Mouse (Mus musculus): ENCODE measurements at regions not wholly inside any gene's neighbourhood (a gene's known extent, or its start where the extent isn't known, plus 50 kb on each side); places are given as distances from the start of the nearest gene placed in this dataset.

- no peak for DNase-seq (ENCODE audit: low spot score in 2 of 2)
Measured at GRCm38 (mm10) chr3:31394533-31394932, 84.4 kb upstream of the Slc7a14 start.

- DNase-seq (ENCODE audit: low spot score in 2 of 2) = no peak
Measured at GRCm38 (mm10) chr3:31389955-31390354, 79.8 kb upstream of the Slc7a14 start.

DNA sequence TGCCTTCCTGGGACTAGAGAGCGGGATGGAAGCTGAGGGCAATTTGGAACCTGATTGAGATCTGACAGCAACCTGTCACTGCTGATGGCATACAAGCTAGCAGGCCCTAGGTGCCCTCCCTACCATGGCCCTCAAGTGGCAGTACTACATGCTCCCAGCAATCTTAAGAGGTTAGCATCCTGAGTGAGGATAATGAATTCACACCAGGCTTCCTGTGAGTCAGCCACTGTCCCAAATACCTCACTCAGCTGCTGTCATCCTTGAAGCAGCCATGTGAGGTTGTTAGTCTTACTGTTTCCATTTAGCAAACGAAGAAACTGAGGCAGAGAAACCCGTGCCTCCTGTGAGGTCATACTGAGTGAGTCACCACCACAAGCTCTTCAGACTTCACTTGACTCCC is 65.5 kb upstream of the Slc7a14 start:
- no peak for DNase-seq (ENCODE audit: low spot score in 2 of 2)

GRCm38 (mm10) chr3:31374061-31374460 is 63.9 kb upstream of the Slc7a14 start:
- no peak for DNase-seq (ENCODE audit: low spot score in 2 of 2)

- no peak for DNase-seq (ENCODE audit: low spot score in 2 of 2)
Measured at GRCm38 (mm10) chr3:31368259-31368658, 58.1 kb upstream of the Slc7a14 start.
